Mouse (Mus musculus): ENCODE measurements around the gene Thsd4. TPM values are rescaled to one million over a fixed set of nuclear protein-coding genes. Genes with fewer than 3 reads are reported as not detected.
"Not testable (repeated sequence)": the region's sequence is repeated elsewhere in the genome, so short reads cannot be mapped to it uniquely, and the experiment has no call there.

The Thsd4 gene
- total RNA-seq, 2 experiments from 2014 or later = 7.5 to 8.9 TPM

DNA sequence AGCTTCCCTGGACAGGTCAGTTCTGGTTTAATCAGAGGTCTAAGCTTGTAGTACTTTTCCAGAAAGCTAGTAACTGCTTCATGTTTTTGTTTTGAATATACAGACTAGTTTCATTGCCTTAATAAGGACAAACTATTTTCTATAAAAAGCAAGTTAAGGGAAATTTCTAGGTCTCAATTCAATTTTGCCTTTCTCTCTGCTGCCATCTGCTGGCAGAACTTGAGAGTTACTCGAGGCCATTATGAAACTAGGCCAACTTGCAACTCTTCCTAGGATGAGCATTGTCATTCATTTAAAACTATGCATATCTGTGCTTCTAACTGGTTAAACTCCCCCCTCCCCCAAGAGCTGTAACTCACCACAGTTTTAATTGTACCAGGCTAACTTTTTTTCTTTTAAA lies 532.0 kb downstream of the Thsd4 start:
- intact Hi-C loops (cut with DNase I) = no loop called here

DNA sequence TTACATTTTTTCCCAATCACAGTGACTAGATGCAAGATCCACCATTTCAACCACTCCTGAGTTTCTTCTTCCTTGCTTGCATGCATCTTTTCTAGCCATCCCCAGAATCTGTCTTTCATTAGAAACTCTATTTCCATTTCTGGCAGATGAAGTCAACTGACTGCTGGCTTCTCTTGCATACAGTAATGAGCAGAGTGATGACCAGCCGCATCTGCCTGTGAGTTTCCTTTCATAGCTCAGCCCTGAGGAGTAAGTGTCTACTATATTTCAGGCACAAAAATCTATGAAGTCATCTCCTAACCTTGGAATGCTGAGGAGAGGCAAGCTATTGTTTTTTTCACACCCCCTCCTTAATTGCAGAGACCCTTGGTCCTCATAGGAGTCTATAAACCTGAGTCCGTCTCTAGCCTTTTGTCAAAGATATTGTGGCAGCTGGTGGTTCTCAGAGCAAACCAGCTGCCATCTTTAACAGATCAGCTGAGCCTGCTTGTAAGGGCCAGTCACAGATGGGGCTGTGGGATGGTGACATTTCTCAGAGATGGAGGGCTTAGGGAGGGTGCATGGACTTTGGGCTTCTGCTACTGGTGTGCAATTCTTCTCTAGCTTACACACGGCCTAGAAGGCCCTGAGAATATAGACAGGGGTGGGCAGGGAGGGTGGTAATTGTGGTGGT lies 535.8 kb downstream of the Thsd4 start:
- intact Hi-C loops (cut with DNase I) = no loop called here
- DNase-seq (ENCODE audit: low spot score in 2 of 2) = peak; percentile 19 to 66

More for the DNA sequence above, 532.0 kb downstream of the Thsd4 start:
- peak; percentile 77 to 83 for DNase-seq (ENCODE audit: low spot score in 2 of 2)

DNA sequence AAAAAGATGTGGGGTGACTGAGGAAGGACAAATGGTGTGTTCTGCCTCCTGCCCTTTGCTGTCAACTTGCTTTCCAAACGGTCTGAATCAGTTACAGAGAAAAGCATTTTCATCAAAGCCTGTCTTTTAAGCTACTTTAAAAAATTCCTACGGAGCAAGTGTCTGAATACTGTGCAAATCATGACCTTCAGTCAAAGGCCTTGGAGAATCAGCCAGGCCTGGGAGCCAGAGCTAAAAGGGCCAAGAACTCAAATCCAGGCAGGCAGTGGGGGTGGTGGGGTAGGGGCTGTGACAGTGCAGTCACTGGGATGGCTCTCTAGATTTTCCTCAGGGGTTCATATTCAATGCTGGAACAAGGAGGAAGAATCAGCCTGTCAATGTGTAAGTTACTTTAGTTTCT lies 540.7 kb downstream of the Thsd4 start:
- no peak for DNase-seq (ENCODE audit: low spot score in 2 of 2)
- intact Hi-C loops (cut with DNase I) = no loop called here

DNA sequence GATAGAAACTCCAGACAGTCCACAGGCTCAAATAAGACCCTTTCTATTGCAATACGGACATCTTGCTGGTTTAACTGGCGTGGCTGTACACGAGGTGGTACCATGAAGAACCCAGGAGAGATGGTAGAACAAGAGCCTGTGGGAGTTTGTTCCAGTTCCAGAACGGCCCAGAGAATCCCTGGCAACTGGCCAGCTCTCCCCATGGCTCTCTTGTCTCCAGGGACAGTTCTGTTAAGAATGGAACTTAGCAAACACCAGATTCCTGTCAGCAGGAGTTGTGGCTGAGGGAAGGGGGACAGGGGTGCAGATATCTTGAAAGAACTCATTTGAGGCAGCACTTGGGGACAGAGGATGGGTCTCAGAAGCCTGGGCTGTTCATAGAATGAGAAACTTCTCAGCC lies 550.6 kb downstream of the Thsd4 start:
- DNase-seq (ENCODE audit: low spot score in 2 of 2) = peak in 1 of 2 experiments; percentile 37
- intact Hi-C loops (cut with DNase I) = no loop called here

DNA sequence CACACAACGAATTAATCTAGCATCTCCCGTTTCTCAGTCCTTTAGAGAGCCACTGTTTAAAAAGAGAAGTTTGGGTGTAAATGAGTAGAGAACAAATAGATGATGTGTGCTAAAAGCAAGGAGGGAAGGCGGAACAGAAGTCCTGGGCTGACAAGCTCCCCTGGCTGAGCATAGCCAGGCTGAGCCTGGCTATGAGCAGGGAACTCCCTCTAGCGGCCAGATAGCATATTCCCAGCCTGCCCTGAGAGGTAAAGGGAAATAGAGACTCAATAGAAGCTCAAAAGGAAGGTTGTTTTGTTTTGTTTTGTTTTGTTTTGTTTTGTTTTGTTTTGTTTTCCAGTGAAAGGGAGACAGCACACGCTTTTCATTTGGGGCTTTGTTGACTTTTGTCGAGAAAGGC lies 552.5 kb downstream of the Thsd4 start:
- intact Hi-C loops (cut with DNase I) = loop anchor here (10.0 kb wide), 1 partner anchor 245 kb away; no protein-coding TSS in a partner anchor

DNA sequence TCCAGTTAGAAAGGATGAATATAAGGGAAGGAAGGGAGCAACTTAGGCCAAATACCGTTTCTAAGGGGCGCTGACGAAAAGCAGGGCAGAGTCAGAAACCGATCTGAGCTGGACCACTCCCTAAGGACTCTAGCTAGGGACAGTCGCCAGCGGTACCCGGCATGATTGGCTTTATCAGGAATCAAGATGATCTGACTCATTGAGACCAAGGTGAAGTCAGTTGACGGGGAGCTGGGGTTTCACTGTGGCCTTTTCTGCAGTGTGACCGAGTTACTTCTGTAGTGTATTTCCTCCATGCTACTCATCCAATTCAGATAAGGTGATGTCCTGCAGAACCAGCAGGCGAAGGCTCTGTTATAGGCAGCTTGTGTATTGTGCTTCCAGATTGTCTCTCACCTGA lies 556.8 kb downstream of the Thsd4 start:
- intact Hi-C loops (cut with DNase I) = loop anchor here (10.0 kb wide), 1 partner anchor 240 kb away; no protein-coding TSS in a partner anchor
- DNase-seq (ENCODE audit: low spot score in 2 of 2) = no peak

More for the DNA sequence above, 552.5 kb downstream of the Thsd4 start:
- DNase-seq (ENCODE audit: low spot score in 2 of 2) = peak; percentile 77 to 80

DNA sequence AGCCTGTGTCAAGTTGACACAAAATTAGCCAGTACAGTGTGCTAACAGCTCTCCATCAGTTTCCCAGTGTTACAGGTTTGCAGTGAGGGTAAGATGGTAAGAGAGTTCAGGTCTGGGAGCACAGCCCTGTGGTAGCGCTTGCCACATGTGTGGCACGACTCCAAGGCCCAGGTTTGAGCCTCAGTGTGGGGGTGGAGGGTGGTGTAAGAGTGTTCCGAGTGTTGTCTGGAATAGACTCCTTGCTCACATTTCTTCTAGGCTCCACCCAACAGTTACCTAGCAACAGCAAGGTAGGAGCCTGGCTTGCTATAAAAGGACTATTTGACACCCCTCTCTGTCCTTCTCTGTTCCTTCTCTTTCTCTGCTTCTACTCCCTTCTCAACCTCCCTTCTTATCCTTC lies 557.5 kb downstream of the Thsd4 start:
- intact Hi-C loops (cut with DNase I) = loop anchor here (10.0 kb wide), 1 partner anchor 240 kb away; no protein-coding TSS in a partner anchor
- DNase-seq (ENCODE audit: low spot score in 2 of 2) = peak; percentile 43 to 78

DNA sequence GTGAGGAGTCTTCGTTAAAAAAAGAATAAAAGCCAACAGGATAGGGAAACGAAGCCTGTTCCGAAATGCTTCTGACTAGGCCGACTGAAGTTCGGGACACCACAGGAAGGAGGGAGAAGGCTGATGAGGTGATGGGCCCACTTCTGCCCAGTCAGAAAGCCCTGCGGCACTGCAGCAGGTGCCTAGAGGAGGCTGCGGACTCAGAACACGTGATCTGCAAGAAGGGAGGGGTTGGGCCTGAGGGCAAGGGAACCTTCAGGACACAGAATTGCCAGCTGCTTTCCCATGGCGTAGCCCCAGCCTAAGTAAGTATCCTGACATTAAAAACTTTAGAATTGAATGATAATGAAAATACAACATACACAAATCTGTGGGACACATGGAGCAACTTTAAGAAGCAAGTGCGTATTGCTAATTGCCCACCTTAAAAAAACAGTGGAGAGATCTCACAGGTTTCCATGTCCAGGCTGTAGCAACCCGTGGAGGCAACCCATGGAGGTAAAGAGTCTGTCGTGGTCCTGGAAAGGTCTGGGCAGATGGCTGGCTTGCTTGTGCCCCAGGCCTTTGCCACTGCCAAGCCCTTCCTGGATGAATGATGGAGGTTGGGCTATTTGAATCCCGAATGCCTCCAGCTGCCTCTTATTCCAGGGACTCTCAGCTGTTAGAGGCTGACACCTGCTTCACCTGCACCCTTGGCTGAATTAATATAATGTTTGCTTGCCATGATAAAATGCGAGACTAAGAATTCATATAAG lies 560.5 kb downstream of the Thsd4 start:
- no peak for DNase-seq (ENCODE audit: low spot score in 2 of 2)
- intact Hi-C loops (cut with DNase I) = loop anchor here (2.0 to 10.0 kb wide), 2 partner anchors 237 to 275 kb away; no protein-coding TSS in a partner anchor

DNA sequence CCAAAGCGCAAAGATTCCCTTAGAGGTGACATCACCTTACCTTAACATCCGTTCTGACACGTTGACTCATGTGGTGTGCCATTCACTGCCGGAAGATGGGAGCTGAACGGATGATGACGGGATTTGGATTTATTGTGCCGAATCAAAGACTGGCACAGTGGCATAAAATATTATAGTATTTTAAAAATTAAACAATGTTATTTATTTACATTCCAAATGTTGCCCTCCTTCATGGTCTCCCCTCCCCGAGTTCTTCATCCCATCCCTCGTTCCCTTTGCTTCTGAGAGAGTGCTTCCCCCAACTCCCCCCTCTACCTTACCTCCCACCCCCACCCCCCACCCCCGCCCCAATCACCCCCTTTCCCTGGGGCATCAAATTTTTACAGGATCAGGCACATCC lies 561.3 kb downstream of the Thsd4 start, which contains the start of gene Nr2e3:
Gene Nr2e3, minus strand, starts transcription at position 101 of the 400 bp plus-strand sequence.
- intact Hi-C loops (cut with DNase I) = loop anchor here (2.0 to 10.0 kb wide), 2 partner anchors 236 to 276 kb away; no protein-coding TSS in a partner anchor
- DNase-seq (ENCODE audit: low spot score in 2 of 2) = no peak

DNA sequence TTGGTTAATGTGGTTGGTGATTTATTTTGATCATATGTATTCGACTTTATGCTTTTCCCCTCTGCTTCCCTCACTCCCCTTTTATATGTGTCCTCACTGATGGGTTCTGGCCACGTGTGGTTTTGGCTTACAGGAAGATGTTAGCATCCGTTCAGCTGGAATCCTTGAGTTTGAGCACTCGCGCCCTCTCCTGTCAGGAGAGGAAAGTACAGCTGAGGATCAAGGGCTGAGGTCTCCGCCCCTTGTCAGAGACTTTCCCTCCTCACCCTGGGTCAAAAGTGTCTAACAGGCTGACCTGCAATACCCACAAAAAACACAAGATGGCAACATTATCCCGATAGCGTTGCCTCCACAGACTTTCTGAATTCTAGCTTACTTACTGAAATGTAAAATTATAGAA lies 562.6 kb downstream of the Thsd4 start:
- peak; percentile 79 to 86 for DNase-seq (ENCODE audit: low spot score in 2 of 2)
- intact Hi-C loops (cut with DNase I) = no loop called here

DNA sequence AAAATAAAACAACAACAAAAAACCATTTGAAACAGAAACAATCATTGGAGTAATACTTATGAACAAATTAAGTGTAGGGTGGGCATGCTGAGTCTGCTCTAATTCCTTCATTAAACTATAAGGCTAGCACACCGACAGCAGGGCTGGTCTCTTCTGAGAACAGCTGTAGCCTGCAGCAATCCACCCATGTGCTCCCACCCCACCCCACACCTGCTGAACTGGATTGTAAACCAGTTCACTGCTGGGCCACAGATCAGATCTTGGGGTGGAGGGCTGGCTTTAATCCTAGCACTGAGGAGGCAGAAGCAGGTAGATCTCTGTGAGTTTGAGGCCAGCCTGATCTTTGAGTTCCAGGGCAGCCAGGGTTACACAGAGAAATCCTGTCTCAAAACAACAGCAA lies 563.7 kb downstream of the Thsd4 start:
- DNase-seq (ENCODE audit: low spot score in 2 of 2); intact Hi-C loops (cut with DNase I): not testable (repeated sequence)

DNA sequence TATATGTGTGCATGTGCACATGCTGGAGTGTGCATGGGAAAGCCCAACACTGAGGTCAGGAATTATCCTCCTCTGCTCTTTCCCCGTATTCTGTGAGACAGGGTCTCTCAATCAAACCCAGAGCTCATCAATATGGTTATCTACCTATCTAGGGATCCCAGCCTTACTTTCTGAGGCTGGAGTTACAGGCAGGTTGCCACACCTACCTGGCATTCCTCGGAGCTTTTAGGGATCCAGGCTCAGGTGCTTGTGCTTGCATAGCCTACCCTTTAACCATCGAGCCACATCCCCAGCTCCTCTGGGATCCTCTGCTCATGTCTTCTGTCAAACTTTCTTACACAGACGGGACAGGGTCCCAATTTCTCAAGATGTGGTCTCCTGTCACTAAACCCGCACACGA lies 565.4 kb downstream of the Thsd4 start:
- no peak for DNase-seq (ENCODE audit: low spot score in 2 of 2)
- intact Hi-C loops (cut with DNase I) = no loop called here

DNA sequence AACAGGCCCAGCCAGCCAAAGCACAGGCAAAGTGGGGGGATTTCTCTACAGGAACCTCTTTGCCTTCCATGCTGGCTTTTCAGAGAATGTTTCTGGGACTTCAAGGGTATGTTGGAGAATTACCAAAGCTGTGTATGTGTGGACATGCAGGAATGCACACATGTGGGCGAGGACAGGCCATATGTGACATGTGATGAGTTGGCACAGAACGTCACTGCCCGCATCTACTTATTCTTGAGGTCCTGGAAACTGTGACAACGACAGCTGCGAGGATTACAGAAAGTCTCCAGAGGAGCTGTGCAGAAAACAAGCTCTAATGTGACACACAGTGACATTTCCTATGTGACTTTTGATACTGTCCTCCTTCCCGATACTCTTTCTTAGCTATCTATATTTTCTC lies 566.2 kb downstream of the Thsd4 start:
- peak in 1 of 2 experiments; percentile 34 for DNase-seq (ENCODE audit: low spot score in 2 of 2)
- intact Hi-C loops (cut with DNase I) = no loop called here

DNA sequence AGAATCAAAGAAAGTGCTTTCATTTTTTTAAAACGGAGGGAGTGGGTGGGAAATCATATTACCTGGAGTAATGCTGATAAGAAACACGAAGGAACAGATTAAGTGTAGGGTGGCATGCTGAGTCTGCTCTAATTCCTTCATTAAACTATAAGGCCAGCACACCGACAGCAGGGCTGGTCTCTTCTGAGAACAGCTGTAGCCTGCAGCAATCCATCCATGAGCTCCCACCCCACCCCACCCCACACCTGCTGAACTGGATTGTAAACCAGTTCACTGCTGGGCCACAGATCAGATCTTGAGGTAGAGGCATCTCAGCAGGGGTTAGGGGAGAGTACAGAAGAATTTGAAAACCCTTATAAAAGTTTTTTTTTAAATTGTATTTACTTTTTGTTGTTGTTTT lies 566.6 kb downstream of the Thsd4 start:
- intact Hi-C loops (cut with DNase I) = no loop called here
- no peak for DNase-seq (ENCODE audit: low spot score in 2 of 2)

DNA sequence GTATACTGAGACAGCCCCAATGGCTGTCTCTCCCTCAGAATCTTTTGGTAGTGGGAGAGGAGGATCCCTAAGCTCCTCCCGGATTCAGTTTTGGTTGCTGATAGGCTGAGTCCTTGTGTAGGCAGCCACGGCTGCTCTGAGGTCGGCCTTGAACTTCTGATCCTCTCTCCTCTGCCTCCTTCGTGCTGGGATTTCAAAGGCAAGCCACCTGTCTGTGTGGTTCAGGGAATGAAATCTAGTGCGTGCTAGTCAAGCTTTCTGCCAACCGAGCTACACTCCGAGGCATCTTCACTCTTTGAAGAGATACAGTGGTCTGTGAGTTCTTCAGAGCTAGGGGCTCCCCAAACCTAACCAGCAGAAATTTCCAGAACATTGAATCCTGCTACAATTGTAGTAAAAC lies 568.3 kb downstream of the Thsd4 start:
- no peak for DNase-seq (ENCODE audit: low spot score in 2 of 2)
- intact Hi-C loops (cut with DNase I) = no loop called here

DNA sequence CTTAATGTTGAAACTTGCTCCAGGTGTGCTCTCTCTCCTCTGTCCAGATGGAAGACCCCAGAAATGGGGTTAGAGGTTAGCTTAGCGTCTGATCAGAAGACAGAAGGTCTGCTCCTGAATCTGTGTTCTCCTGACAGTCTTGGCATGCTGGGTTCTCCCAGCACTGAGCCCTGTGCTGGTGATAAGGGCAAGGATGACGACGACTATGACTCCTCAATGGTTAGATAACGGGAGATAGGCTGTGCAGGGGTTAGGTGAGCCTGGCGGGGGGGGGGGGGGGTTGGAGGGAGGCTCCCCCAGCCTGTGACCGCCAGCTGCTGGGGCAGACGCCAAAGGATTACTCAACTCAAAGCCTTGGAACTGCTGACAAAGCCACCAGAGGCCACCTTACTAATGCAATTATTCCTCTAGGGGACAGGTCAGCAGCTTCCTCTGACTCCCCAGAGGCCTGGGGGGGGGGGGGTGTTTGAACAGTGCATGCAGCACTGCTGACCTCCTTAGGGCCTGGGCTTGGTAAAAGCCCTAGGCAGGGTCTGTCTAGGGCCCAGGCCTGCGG lies 569.3 kb downstream of the Thsd4 start:
- intact Hi-C loops (cut with DNase I) = no loop called here
- no peak for DNase-seq (ENCODE audit: low spot score in 2 of 2)

DNA sequence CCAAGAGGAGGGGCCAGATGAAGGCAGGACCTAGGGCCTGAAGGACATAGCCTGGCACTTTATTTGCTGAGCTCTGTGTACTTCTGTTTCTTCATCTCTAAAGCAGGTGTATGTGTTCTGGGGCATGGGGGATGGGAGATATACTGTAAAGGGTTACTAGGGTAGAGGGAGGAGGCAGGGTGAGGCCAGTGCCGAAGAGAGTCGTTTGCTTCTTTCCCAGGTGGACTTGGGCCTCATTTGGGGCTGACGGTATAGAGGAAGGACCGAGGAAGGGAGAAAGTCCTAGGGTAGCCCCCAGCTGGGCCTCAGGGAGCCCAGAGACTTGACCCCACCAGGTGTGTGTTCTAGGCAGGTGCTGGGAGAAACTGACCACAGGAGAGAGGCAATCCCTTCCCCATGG lies 569.9 kb downstream of the Thsd4 start:
- DNase-seq (ENCODE audit: low spot score in 2 of 2) = no peak
- intact Hi-C loops (cut with DNase I) = no loop called here

DNA sequence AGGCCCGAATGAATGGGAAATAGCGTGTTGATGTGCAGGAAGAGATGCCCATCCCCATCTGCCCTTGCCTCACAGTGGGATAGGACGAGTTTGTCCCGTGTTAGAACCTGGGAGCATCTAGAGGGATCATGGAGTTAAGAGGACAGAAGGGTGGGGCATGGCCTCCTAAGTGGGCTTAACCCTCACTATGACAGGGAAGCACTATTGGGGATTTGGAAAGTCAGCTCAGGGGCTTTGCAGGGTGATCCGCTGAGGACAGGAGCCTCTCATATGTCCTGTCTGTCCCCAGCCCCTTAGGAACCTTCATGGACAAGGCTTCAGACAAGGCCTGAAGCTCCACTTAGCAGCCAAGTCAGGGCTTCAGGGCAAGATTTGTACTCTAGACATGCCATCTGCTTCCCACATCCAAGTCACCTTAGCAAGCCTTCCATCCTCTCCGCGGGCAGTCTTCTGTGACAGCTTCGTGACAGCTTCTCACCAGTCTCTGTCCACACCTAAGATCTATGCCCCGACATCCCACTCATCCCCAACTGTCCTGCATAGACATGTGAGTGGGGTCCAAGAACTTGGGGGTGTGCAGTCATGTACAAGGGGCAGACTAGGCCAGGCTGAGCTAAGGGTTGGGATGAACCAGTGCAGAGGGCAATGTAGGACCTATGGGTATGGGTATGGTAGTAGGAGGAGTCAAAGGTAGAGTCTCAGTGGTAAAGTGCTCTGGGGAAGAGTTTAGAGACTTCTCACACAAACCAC lies 570.7 kb downstream of the Thsd4 start:
- intact Hi-C loops (cut with DNase I) = no loop called here
- no peak for DNase-seq (ENCODE audit: low spot score in 2 of 2)

DNA sequence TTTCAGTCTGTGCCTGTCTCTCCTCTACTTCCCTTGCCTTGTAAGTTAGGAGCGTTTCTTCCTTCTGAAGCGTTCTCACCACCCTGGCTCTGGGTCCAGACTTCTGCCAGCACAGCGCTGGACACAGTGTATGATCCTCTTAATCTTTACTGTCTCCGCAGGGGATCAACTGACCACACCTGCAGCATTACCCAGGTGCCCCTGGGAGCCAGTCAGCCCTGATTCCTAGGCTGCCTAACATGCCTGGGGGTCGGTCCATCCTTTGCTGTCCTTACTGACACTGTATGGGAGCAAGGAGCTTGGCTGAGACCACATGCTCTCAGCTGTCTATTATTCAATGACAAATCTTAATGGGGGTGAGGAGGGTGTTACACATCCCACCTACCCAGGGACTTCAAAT lies 571.9 kb downstream of the Thsd4 start:
- no peak for DNase-seq (ENCODE audit: low spot score in 2 of 2)
- intact Hi-C loops (cut with DNase I) = no loop called here

DNA sequence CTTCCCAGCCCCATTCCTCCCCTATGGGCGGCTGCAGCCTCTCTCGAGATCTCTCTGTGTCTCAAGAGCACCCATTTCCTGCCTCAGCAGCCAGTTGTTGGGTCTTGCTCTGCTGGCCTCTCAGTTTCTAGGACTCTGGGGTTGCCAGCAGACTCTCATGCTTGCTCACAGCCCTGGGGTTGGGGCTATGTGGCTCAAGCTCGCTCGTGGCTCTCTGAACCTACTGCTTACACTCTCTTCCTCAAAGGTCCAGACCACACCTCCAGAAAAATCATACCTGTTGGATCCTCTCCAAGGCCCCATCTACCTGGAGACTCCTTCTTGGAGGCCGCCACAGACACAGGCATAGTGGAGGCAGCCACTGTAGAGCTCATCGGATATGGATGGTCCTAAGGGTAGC lies 572.3 kb downstream of the Thsd4 start:
- DNase-seq (ENCODE audit: low spot score in 2 of 2) = no peak
- intact Hi-C loops (cut with DNase I) = no loop called here

Data from left cerebral cortex, postnatal 14 days (tissue).